Mouse (Mus musculus): Measurements from ENCODE around the gene Sprr1b.
A peak's percentile ranks its signal among the peaks of the same experiment; 100 is the strongest.

Gene Sprr1b

DNA sequence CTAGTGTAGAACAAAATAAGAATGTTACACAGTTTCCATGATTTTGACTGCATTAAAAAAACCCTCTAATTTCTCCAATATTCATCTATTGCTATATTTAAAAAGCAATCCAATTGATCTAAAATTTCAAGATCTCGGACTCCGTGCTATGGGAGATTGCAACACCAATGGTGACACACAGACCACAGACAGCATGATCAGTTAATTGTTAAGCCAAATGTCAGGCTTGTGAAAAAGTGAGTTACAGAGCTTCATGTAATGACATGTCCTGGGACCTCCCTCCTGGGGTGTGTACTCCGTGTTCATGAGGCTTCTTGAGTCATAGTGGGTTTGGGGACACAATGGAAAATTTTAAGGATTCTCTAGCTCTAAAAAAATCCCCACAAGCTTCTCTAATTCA, 1.6 kb upstream of the Sprr1b start:
- no peak overlapping the region for H3K4me3 ChIP-seq (replicated peaks; ENCODE audit: low read length)
- H3K27me3 ChIP-seq (ENCODE audit: insufficient read depth, low read length), result no peaks in the 10 kb centered on the region
- no peaks in the 10 kb centered on the region for H3K4me1 ChIP-seq (replicated peaks; ENCODE audit: low read depth, low read length)
- no peaks in the 10 kb centered on the region for H3K36me3 ChIP-seq (ENCODE audit: insufficient read depth, low read length)
- no peaks in the 10 kb centered on the region for H3K9me3 ChIP-seq (ENCODE audit: low read length)
- no peak for TF ChIP-seq CTCF (conservative IDR thresholded peaks at IDR 0.05; ENCODE audit: low read length)
- TF ChIP-seq POU5F1 (IDR thresholded peaks at IDR 0.05; ENCODE audit: borderline replicate concordance, low read length), result no peak
- no peak for TF ChIP-seq NANOG (IDR thresholded peaks at IDR 0.05; ENCODE audit: borderline replicate concordance, low read length)

DNA sequence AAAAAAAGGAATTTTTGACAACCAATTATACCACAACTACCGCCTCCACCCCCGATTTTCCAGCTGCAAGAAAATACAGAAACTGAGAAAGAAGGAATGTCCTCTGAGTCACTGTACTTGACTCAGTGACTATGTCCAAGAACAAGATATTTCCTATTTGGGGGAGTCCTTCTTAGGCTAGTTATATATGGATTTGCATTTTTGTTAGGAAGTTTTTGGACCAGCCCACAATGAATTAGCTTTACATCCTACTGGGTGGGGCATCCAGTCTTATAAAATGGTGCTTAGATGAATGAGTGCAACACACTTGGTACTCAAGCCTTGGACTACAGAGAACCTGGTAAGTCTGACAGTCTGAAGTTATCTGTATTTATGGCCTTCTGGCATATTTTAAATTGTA, 6.3 kb downstream of the Sprr1b start, which contains the start of gene Sprr2k:
Gene Sprr2k (plus strand): TSS at position 301 of the 400 bp plus-strand sequence.
- H3K4me3 ChIP-seq (replicated peaks; ENCODE audit: low read length), result no peak within 1 kb of the TSS
- no peak for TF ChIP-seq NANOG (IDR thresholded peaks at IDR 0.05; ENCODE audit: borderline replicate concordance, low read length)
- no peak for TF ChIP-seq POU5F1 (IDR thresholded peaks at IDR 0.05; ENCODE audit: borderline replicate concordance, low read length)
- TF ChIP-seq CTCF (conservative IDR thresholded peaks at IDR 0.05; ENCODE audit: low read length), result no peak
- no peaks in the 10 kb centered on the region for H3K4me1 ChIP-seq (replicated peaks; ENCODE audit: low read depth, low read length)
- H3K9me3 ChIP-seq (ENCODE audit: low read length), result no peaks in the 10 kb centered on the region
- H3K36me3 ChIP-seq (ENCODE audit: insufficient read depth, low read length), result no peaks in the 10 kb centered on the region
- no peaks in the 10 kb centered on the region for H3K27me3 ChIP-seq (ENCODE audit: insufficient read depth, low read length)

DNA sequence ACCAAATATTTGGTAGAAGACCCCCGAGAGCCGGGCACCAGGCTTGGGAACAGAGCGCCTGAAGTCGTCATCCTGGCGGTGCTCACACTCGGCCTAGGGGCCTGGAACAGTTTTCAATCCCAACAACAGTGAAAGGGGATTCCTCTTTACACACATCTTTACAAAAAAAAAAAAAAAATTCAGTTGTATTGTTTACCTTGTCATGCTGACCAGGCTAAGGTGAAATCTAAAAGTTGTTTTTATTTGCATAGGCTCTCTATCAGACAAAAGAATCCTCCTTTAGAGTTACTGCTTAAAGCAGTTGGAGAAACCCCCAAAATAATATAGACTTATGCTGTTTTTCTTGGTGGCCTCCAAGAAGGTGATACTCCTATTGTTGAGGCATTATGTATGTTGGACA, 9.3 kb downstream of the Sprr1b start, which contains the start of gene Gm9774:
Gene Gm9774 (minus strand): TSS at position 101 of the 400 bp plus-strand sequence.
- H3K27me3 ChIP-seq (ENCODE audit: insufficient read depth, low read length), result no peaks in the 10 kb centered on the region
- no peaks in the 10 kb centered on the region for H3K4me1 ChIP-seq (replicated peaks; ENCODE audit: low read depth, low read length)
- no peaks in the 10 kb centered on the region for H3K9me3 ChIP-seq (ENCODE audit: low read length)
- H3K36me3 ChIP-seq (ENCODE audit: insufficient read depth, low read length), result no peaks in the 10 kb centered on the region
- peak within 1 kb of the TSS; percentile 29; the same call in 1 of the 2 replicates for H3K4me3 ChIP-seq (replicated peaks; ENCODE audit: low read length)
- TF ChIP-seq POU5F1 (IDR thresholded peaks at IDR 0.05; ENCODE audit: borderline replicate concordance, low read length), result no peak
- no peak for TF ChIP-seq NANOG (IDR thresholded peaks at IDR 0.05; ENCODE audit: borderline replicate concordance, low read length)
- TF ChIP-seq CTCF (conservative IDR thresholded peaks at IDR 0.05; ENCODE audit: low read length), result no peak

DNA sequence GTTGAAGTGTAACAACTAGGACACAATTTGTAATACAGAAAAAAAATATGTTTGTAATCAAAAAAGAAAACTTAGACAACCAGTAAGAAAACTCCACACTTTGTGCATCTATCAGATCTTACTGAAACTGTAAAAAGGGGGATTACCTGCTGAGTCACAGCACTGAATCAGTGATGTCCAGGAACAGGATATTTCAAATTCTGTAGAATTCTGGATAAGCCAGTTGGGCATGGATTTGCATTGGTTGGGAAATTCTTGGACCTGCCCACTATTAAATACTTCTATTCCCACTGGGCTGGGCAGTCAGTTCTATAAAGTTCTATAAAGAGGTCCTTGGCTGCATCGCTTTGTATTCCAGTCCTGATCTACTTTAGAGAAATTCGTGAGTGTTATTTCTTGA, 20.8 kb downstream of the Sprr1b start, which contains the start of gene Sprr2j-ps:
Gene Sprr2j-ps (plus strand): TSS at position 301 of the 400 bp plus-strand sequence.
- H3K36me3 ChIP-seq (ENCODE audit: insufficient read depth, low read length), result no peaks in the 10 kb centered on the region
- H3K4me1 ChIP-seq (replicated peaks; ENCODE audit: low read depth, low read length), result no peaks in the 10 kb centered on the region
- TF ChIP-seq CTCF (conservative IDR thresholded peaks at IDR 0.05; ENCODE audit: low read length), result no peak
- TF ChIP-seq POU5F1 (IDR thresholded peaks at IDR 0.05; ENCODE audit: borderline replicate concordance, low read length), result no peak
- no peak for TF ChIP-seq NANOG (IDR thresholded peaks at IDR 0.05; ENCODE audit: borderline replicate concordance, low read length)
- H3K4me3 ChIP-seq (replicated peaks; ENCODE audit: low read length), result no peak within 1 kb of the TSS
- H3K9me3 ChIP-seq (ENCODE audit: low read length), result no peaks in the 10 kb centered on the region
- H3K27me3 ChIP-seq (ENCODE audit: insufficient read depth, low read length), result no peaks in the 10 kb centered on the region

DNA sequence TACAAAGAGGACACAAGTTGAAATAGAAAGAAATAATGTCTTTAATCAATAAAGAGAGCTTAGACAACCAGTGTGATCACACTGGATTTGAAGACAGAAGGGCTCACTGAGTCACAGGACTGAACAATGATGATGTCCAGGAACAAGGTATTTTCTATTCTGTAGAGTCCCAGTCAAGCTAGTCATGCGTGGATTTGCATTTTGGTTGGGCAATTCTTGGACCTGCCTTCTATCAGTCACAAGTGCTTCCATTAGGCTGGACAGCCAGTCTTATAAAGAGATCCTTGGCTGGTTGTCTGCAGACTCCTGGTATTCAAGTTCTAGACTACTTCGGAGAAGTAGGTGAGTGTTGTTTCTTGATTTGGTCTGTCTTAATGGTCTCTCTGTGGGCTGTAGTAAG, 30.9 kb downstream of the Sprr1b start, which contains the start of gene Sprr2i:
Gene Sprr2i (plus strand): TSS at position 301 of the 400 bp plus-strand sequence.
- Histone ChIP-seq H3K9me3 (ENCODE audit: low read length) (no peaks in the 10 kb centered on the region), H3K4me1 (replicated peaks; ENCODE audit: low read depth, low read length) (no peaks in the 10 kb centered on the region)
- TF ChIP-seq NANOG (IDR thresholded peaks at IDR 0.05; ENCODE audit: borderline replicate concordance, low read length), result no peak
- TF ChIP-seq POU5F1 (IDR thresholded peaks at IDR 0.05; ENCODE audit: borderline replicate concordance, low read length), result no peak
- TF ChIP-seq CTCF (conservative IDR thresholded peaks at IDR 0.05; ENCODE audit: low read length), result no peak

DNA sequence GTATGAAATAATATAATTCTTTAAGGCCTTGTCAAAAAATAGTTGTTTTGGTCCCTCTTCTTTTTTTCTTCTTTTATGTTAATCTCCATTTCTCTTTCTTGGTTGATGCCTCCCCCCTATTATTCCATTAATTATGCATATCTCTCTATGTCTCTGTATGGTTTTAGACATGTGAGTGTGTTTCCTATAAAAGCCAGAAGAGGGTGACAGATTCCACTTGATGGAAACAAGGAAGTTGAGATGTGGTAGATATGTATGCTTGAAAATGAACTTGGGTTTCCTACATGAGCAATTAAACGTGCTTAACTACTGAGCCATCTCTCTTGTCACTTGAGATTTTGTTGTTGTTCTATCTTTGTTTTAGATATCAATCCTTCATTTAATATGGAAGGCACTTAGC, 44.3 kb downstream of the Sprr1b start:
- H3K27me3 ChIP-seq (ENCODE audit: insufficient read depth, low read length), result no peaks in the 10 kb centered on the region
- TF ChIP-seq NANOG (IDR thresholded peaks at IDR 0.05; ENCODE audit: borderline replicate concordance, low read length) (no peak), POU5F1 (IDR thresholded peaks at IDR 0.05; ENCODE audit: borderline replicate concordance, low read length) (no peak), CTCF (conservative IDR thresholded peaks at IDR 0.05; ENCODE audit: low read length) (no peak)
- no peaks in the 10 kb centered on the region for H3K4me1 ChIP-seq (replicated peaks; ENCODE audit: low read depth, low read length)
- H3K9me3 ChIP-seq (ENCODE audit: low read length), result no peaks in the 10 kb centered on the region
- no peak overlapping the region for H3K4me3 ChIP-seq (replicated peaks; ENCODE audit: low read length)
- no peaks in the 10 kb centered on the region for H3K36me3 ChIP-seq (ENCODE audit: insufficient read depth, low read length)

More for the DNA sequence above, 30.9 kb downstream of the Sprr1b start, which contains the start of gene Sprr2i:
- Histone ChIP-seq H3K27me3 (ENCODE audit: insufficient read depth, low read length) (no peaks in the 10 kb centered on the region), H3K36me3 (ENCODE audit: insufficient read depth, low read length) (no peaks in the 10 kb centered on the region), H3K4me3 (replicated peaks; ENCODE audit: low read length) (no peak within 1 kb of the TSS)

All from E14TG2a.4 (cell line).